Mouse (Mus musculus) megakaryocyte progenitor cell, adult 5-6 weeks (primary cell): ENCODE results near the gene Tma16. TPM values are rescaled to one million over a fixed set of nuclear protein-coding genes. Genes with fewer than 3 reads are reported as not detected.

ENCODE experiments used
- ATAC-seq: replicated peaks from 2 replicates; pipeline ENCODE4 v1.8.0; 2016; ENCODE audit warnings: mild to moderate bottlenecking, moderate TSS enrichment, inconsistent platforms; ENCODE audit not compliant: poor library complexity
- total RNA-seq, 2 experiments: library from RNA; stranded (forward) in 1 of 2; stranded (reverse) in 1 of 2; fragments of 157-497, 149-512 nt in 1 of 2; fragments of 200-1000 nt in 1 of 2; gene quantifications; 2 replicates each; pipeline versions ENCODE4 v1.2.3 to v1.2.4; 2015 to 2017

The Tma16 gene
- 41.0 and 42.5 TPM in 2 replicates for total RNA-seq (2015)
- total RNA-seq (2017) = 54.5 and 63.1 TPM in 2 replicates

GRCm38 (mm10) chr8:66486084-66486763 lies at the start of gene Tma16:
Gene Tma16, minus strand, starts transcription at chr8:66486530.
- peak; percentile 90 for ATAC-seq

- ATAC-seq = 0 out of 2 replicates have a peak, but pooled peaks have one; percentile 20
Observed at GRCm38 (mm10) chr8:66520576-66520975, 34.2 kb upstream of the Tma16 start.

GRCm38 (mm10) chr8:66519149-66519548 lies 32.8 kb upstream of the Tma16 start:
- peak; percentile 80 for ATAC-seq

GRCm38 (mm10) chr8:66511537-66511936 lies 25.2 kb upstream of the Tma16 start, which contains the start of gene Tktl2:
Gene Tktl2, plus strand, starts transcription at chr8:66511756.
- no peak for ATAC-seq

- no peak for ATAC-seq
Observed at GRCm38 (mm10) chr8:66503381-66503780, 17.1 kb upstream of the Tma16 start.

GRCm38 (mm10) chr8:66496998-66497577 lies 10.8 kb upstream of the Tma16 start:
- peak; percentile 89 for ATAC-seq

GRCm38 (mm10) chr8:66495726-66496125 lies 9.4 kb upstream of the Tma16 start:
- peak; percentile 86 for ATAC-seq

GRCm38 (mm10) chr8:66494496-66494895 lies 8.2 kb upstream of the Tma16 start:
- no peak for ATAC-seq

GRCm38 (mm10) chr8:66490624-66491023 lies 4.3 kb upstream of the Tma16 start:
- peak; percentile 77 for ATAC-seq

- no peak for ATAC-seq
Observed at GRCm38 (mm10) chr8:66488556-66488955, 2.2 kb upstream of the Tma16 start.

- peak; percentile 77 for ATAC-seq
Observed at GRCm38 (mm10) chr8:66476880-66477279, 9.4 kb downstream of the Tma16 start.

GRCm38 (mm10) chr8:66469821-66470220 lies 16.5 kb downstream of the Tma16 start:
- ATAC-seq = 0 out of 2 replicates have a peak, but pooled peaks have one; percentile 41

- ATAC-seq = peak; percentile 79
Observed at GRCm38 (mm10) chr8:66457057-66457456, 29.3 kb downstream of the Tma16 start.

GRCm38 (mm10) chr8:66450691-66451090 lies 35.6 kb downstream of the Tma16 start:
- ATAC-seq = peak; percentile 92

GRCm38 (mm10) chr8:66445351-66445750 lies 41.0 kb downstream of the Tma16 start:
- no peak for ATAC-seq

GRCm38 (mm10) chr8:66444141-66444540 lies 42.2 kb downstream of the Tma16 start:
- peak; percentile 81 for ATAC-seq

- peak; percentile 53 for ATAC-seq
Observed at GRCm38 (mm10) chr8:66442778-66443177, 43.6 kb downstream of the Tma16 start.

GRCm38 (mm10) chr8:66441123-66441522 lies 45.2 kb downstream of the Tma16 start:
- peak; percentile 38 for ATAC-seq

GRCm38 (mm10) chr8:66438468-66438867 lies 47.9 kb downstream of the Tma16 start:
- peak; percentile 23; the same call in 1 of the 2 replicates for ATAC-seq

GRCm38 (mm10) chr8:66437929-66438328 lies 48.4 kb downstream of the Tma16 start:
- peak; percentile 76 for ATAC-seq

- ATAC-seq = peak; percentile 61
Observed at GRCm38 (mm10) chr8:66436804-66437203, 49.5 kb downstream of the Tma16 start.

- no peak for ATAC-seq
Observed at GRCm38 (mm10) chr8:66433577-66433976, 52.8 kb downstream of the Tma16 start.
